Mouse (Mus musculus) forebrain, embryonic 13.5 days (tissue): Measurements from ENCODE around the gene Usp34. TPM values are rescaled to one million over a fixed set of nuclear protein-coding genes. Genes with fewer than 3 reads are reported as not detected.
"Not testable (repeated sequence)": the region's sequence is repeated elsewhere in the genome, so short reads cannot be mapped to it uniquely, and the experiment has no call there.

Experiments
- ATAC-seq: fragments of 200-750 bp; cut with Nextera tagmentation; 2 replicates; pipeline ENCODE4 v1.8.0; 2017
- H3K27ac ChIP-seq: fragments of 300-500 bp; sonication (generic); 2 replicates; pipeline ENCODE4 v1.5.1; 2015; ENCODE audit warnings: inconsistent platforms, mild to moderate bottlenecking, moderate library complexity
- H3K27me3 ChIP-seq: fragments of 300-500 bp; sonication (generic); 2 replicates; pipeline ENCODE4 v1.6.1; 2015; ENCODE audit warnings: mild to moderate bottlenecking, inconsistent platforms
- H3K36me3 ChIP-seq: fragments of 300-500 bp; sonication (generic); 2 replicates; pipeline ENCODE4 v1.6.1; 2015; ENCODE audit warnings: mild to moderate bottlenecking, inconsistent platforms; ENCODE audit not compliant: poor library complexity, severe bottlenecking
- H3K4me1 ChIP-seq: fragments of 300-500 bp; sonication (generic); 2 replicates; pipeline ENCODE4 v1.6.1; 2015; ENCODE audit warnings: inconsistent platforms
- H3K4me2 ChIP-seq: fragments of 300-500 bp; sonication (generic); 2 replicates; pipeline ENCODE4 v1.6.1; 2015; ENCODE audit warnings: inconsistent platforms, mild to moderate bottlenecking, moderate library complexity
- H3K4me3 ChIP-seq: fragments of 300-500 bp; sonication (generic); 2 replicates; pipeline ENCODE4 v1.5.1; 2015; ENCODE audit warnings: mild to moderate bottlenecking, inconsistent platforms
- H3K9ac ChIP-seq: fragments of 300-500 bp; sonication (generic); 2 replicates; pipeline ENCODE4 v1.6.1; 2015; ENCODE audit warnings: mild to moderate bottlenecking, inconsistent platforms
- H3K9me3 ChIP-seq: fragments of 300-500 bp; sonication (generic); replicated peaks from 2 replicates; pipeline ENCODE4 v1.6.1; 2016; ENCODE audit warnings: inconsistent platforms
- WGBS: fragments of 180-500 bp; shearing (Covaris S2); methylation state at CpG from one replicate; pipeline ENCODE4 v1.1.7; 2015; 5-methylcytosine and 5-hydroxymethylcytosine counted together
- polyA plus RNA-seq: library from polyadenylated mRNA; unstranded; fragments of >200 nt; fragmentation: Nextera tagmentation; extraction: Ambion mirVana; gene quantifications from 2 replicates; pipeline ENCODE4 v1.2.1, GENCODE M21; 2015

Usp34 gene
- polyA plus RNA-seq = 27.1 and 29.8 TPM in 2 replicates

DNA sequence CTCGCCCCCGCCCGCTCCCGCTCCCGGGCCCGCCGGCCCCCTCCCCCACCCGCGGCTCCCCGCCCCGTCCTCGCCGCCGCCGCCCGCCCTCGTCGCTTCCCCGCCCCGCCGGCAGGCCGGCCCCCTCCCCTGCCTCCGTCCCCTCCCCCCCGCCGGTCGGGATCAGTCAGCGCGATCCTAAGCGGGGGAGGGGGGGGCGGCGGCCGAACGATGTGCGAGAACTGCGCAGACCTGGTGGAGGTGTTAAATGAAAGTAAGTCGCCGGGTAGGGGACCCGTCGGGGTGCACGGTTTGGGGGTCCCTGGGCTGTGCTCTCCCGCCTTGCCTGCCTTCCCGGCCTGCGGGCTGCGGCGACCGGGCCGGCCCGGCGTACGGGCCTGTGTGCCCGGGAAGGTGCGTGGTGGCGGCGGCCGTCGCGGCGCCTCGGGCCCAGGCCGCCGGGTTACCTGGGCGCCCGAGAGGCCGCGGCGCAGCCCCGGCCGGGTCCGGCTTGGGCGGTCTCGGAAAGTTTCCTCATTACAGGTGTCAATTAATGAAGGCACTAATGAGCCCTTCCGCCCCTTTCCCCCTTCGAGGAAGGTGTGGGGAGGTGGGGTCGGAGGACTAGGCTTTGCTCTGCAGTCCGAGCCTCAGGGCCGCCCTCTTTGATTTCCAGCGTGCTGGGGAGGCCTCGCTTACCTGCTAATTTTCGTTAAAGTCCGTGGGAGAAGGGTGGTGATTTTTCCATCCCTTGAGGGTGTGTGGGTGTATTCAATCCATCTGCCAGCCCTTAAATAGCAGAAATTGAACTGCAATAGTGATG is at the start of gene Usp34:
Usp34 (plus strand) TSS at position 132 of the 802 bp plus-strand sequence.
- no peaks in the 10 kb centered on the region for H3K9me3 ChIP-seq
- peak; percentile 68 for ATAC-seq
- peak within 1 kb of the TSS; percentile 70 for H3K4me2 ChIP-seq
- H3K27ac ChIP-seq = peak within 1 kb of the TSS; percentile 99
- H3K4me1 ChIP-seq = peaks cover 14% of the 10 kb centered on the region
- peak within 1 kb of the TSS; percentile 87 for H3K9ac ChIP-seq
- no peaks in the 10 kb centered on the region for H3K27me3 ChIP-seq
- peak within 1 kb of the TSS; percentile 84 for H3K4me3 ChIP-seq
- H3K36me3 ChIP-seq = no peaks in the 10 kb centered on the region
- 1% methylated on average over 48 of the region's 80 CpGs for WGBS

DNA sequence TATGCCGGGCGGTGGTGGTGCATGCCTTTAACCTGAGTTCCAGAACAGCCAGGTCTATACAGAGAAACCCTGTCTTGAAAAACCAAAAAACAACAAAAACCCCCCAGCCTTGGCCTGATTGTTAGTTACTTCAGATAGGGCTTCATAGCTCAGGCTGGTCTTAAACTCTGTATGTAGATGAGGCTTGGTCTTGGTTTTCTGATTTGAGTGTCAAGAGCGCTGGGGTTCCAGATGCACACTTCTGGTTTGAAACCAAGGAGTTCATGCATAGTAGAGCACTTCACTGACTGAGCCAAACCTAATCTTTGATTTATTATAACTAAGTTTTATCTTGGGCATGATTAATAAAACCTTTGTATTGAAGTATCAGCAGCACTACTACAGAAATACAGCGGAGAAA is 47.6 kb upstream of the Usp34 start:
- Histone ChIP-seq H3K27me3 (no peaks in the 10 kb centered on the region), H3K4me3 (0 out of 2 replicates have a peak overlapping the region, but pooled peaks have one; percentile 19), H3K9me3 (no peaks in the 10 kb centered on the region), H3K36me3 (peaks cover 20% of the 10 kb centered on the region), H3K4me2 (peak overlapping the region; percentile 32), H3K4me1 (peaks cover 30% of the 10 kb centered on the region), H3K27ac (no peak overlapping the region), H3K9ac (no peak overlapping the region)
- no peak for ATAC-seq
- 95% methylated on average over 4 of the region's 4 CpGs for WGBS

DNA sequence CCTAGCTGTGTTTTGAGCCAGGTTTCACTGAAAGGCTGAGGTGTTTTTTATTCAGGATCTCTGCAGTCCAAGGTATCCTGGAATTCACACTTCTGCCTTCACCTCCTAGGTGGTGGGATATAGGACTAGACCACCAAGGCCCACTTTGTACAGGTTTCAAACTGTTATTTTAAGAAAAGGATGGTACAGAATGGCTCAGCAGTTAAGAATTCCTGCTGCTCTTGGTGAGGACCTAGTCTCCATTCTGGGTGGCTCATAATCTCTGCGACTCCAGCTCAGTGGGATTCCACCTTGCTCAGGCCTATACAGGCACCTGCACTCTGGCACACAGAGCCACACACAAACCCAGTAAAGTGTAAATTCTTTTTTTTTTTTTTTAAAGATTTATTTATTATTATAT is 47.2 kb upstream of the Usp34 start:
- Histone ChIP-seq H3K4me3 (no peak overlapping the region), H3K27ac (no peak overlapping the region), H3K9me3 (no peaks in the 10 kb centered on the region), H3K4me2 (no peak overlapping the region), H3K9ac (no peak overlapping the region), H3K36me3 (peaks cover 24% of the 10 kb centered on the region), H3K4me1 (peaks cover 27% of the 10 kb centered on the region), H3K27me3 (no peaks in the 10 kb centered on the region)
- 86% methylated on average over 1 of the region's 1 CpGs for whole genome bisulfite sequencing
- ATAC-seq = no peak

DNA sequence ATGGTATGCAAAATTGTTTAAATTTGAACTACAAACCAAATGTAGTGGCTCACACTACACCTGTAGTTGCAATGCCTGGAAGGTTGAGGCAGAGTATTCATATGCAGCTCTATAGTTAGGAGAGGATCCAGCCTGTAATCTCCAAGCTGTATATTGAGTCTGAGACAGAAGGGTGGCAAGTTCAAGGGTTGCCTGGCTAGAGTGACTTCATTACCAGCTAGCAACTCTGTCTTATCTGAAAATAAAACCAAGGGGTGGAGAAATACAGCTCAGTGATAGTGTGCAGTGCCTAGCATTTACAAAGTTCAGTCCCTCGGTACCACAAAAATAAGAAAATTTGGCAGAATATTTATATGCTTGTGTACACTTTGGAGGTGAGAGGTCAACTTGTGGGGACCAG is 46.5 kb upstream of the Usp34 start:
- Histone ChIP-seq H3K9ac (no peak overlapping the region), H3K27ac (no peak overlapping the region), H3K4me2 (peak overlapping the region; percentile 10; the same call in 1 of the 2 replicates), H3K36me3 (peaks cover 31% of the 10 kb centered on the region), H3K27me3 (no peaks in the 10 kb centered on the region), H3K4me3 (no peak overlapping the region), H3K9me3 (no peaks in the 10 kb centered on the region), H3K4me1 (peaks cover 23% of the 10 kb centered on the region)
- no peak for ATAC-seq
- 95% methylated on average over 1 of the region's 1 CpGs for WGBS

DNA sequence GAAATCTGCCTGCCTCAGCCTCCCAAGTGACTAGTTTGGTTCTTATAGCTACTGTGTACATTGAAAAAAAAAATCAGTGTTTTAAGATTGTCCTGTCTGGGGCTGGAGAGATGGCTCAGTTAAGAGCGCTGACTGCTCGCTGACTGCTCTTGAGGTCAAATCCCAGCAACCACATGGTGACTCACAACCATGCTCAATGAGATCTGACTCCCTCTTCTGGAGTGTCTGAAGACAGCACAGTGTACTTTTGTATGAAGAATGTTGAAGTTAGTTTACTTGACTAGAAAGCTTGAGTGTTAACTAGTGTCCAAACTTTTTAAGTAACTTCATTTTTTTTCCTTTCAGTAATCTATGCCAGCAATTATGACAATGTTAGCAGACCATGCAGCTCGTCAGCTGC is 45.2 kb upstream of the Usp34 start:
- H3K4me2 ChIP-seq = no peak overlapping the region
- H3K4me3 ChIP-seq = no peak overlapping the region
- 85% methylated on average over 3 of the region's 3 CpGs for WGBS
- no peaks in the 10 kb centered on the region for H3K27me3 ChIP-seq
- H3K27ac ChIP-seq = no peak overlapping the region
- peaks cover 42% of the 10 kb centered on the region for H3K36me3 ChIP-seq
- peaks cover 23% of the 10 kb centered on the region for H3K4me1 ChIP-seq
- no peak overlapping the region for H3K9ac ChIP-seq
- no peak for ATAC-seq
- H3K9me3 ChIP-seq = no peaks in the 10 kb centered on the region

DNA sequence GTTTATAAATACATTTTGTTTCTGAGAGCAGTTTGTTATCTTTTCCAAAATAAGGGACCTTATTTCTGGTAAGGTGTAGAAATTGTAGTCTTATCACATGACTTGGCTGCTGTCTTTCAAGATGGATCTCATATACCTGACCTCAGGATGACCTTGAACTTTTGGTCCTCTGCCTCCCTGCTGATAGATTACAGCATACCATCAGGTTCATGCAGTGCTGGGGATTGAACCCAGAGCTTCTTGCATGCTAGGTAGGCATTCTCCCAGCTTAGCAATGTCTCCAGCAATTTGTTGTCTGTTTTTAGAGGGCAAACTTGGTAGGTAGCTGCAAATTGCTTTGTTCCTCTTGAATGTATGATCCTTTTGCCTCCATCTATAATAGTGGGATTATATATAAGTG is 41.7 kb upstream of the Usp34 start:
- no peaks in the 10 kb centered on the region for H3K27me3 ChIP-seq
- peaks cover 60% of the 10 kb centered on the region for H3K36me3 ChIP-seq
- no peak overlapping the region for H3K27ac ChIP-seq
- H3K9me3 ChIP-seq = no peaks in the 10 kb centered on the region
- peaks cover 8% of the 10 kb centered on the region for H3K4me1 ChIP-seq
- no peak overlapping the region for H3K4me2 ChIP-seq
- no peak for ATAC-seq
- H3K9ac ChIP-seq = no peak overlapping the region
- no peak overlapping the region for H3K4me3 ChIP-seq

DNA sequence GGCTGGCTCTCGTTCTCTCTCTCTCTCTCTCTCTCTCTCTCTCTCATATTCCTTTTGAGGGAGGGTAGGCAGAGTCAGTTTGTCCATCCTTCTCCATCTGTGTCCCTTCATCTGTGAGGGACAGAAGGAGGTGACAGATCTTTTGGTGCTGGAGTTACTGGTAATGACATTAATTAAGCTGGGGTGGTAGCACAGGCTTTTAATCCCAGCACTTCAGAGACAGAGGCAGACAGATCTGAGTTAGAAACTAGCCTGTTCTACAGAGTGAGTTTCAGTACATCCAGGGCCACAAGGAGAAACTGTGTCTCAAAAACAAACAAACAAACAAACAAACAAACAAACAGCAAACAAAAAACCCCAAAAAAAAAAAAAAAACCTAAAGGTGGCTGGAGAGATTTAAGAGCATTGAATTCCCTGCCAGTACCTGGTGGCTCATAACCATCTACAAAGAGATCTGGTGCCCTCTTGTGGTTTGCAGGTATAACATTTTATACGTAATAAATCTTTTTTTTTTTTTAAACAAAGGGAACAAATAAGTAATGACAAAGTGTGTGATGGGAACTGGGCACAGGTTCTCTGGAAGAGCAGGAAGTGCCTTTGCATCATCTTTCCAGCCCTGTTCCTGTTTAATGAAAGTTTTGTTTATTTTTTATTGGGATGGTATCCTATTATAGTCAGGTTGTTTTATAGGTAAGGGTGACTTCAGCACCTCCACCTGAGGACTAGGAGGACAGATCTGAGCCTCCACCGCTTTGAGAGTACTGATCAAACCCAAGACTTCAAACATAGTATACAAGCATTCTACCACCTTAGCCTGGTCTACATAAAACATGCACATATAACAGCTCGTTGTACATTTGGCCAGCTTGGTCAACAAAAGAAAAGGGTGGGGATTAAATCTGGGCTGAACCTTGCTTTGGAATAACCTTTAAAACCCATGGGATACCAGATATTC is 34.6 kb upstream of the Usp34 start:
- ATAC-seq = peak; percentile 53; the same call in 1 of the 2 replicates
- H3K27ac ChIP-seq = no peak overlapping the region
- no peaks in the 10 kb centered on the region for H3K9me3 ChIP-seq
- H3K4me1 ChIP-seq = no peaks in the 10 kb centered on the region
- H3K9ac ChIP-seq = no peak overlapping the region
- H3K36me3 ChIP-seq = peaks cover 72% of the 10 kb centered on the region
- no peak overlapping the region for H3K4me3 ChIP-seq
- 71% methylated on average over 4 of the region's 4 CpGs for WGBS
- H3K4me2 ChIP-seq = no peak overlapping the region
- no peaks in the 10 kb centered on the region for H3K27me3 ChIP-seq

DNA sequence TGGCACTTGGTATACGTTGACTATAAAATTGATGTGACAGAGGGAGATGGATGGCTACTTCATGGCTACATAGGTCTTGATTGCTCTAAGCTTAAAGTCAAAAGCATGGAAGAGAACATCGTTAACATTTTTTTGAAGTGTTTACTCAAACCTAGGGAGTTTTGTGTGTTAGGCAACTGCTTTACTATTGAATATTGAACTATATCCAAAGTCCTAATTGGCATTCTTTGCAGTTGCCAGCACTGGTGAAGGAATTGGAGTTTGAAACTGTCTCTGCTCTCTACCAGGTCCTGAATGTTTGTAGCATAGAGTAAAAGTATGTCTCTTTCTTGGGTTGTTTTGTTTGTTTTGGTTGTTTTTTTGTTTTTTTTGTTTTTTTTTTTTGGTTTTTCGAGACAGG is 30.9 kb upstream of the Usp34 start:
- no peak overlapping the region for H3K9ac ChIP-seq
- no peak for ATAC-seq
- no peak overlapping the region for H3K27ac ChIP-seq
- no peaks in the 10 kb centered on the region for H3K4me1 ChIP-seq
- H3K27me3 ChIP-seq = no peaks in the 10 kb centered on the region
- WGBS = 70% methylated on average over 3 of the region's 3 CpGs
- no peak overlapping the region for H3K4me3 ChIP-seq
- no peak overlapping the region for H3K4me2 ChIP-seq
- peaks cover 88% of the 10 kb centered on the region for H3K36me3 ChIP-seq
- no peaks in the 10 kb centered on the region for H3K9me3 ChIP-seq

DNA sequence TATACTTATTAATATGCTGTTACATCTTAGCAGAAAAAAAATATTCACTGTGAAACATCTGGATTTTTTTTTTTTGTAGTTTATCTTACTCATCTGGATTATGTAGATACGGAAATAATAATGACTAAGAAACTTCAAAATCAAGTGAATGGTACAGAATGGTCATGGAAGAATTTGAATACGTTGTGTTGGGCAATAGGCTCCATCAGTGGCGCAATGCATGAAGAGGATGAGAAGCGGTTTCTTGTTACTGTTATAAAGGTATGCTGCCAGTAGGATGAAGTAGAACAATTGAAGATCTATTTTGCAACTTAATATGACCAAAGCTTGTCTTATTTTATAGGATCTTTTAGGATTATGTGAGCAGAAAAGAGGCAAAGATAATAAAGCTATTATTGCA is 22.2 kb upstream of the Usp34 start:
- no peak for ATAC-seq
- Histone ChIP-seq H3K4me2 (no peak overlapping the region), H3K4me3 (no peak overlapping the region), H3K36me3 (peaks cover 91% of the 10 kb centered on the region), H3K27ac (no peak overlapping the region), H3K9me3 (no peaks in the 10 kb centered on the region), H3K27me3 (no peaks in the 10 kb centered on the region), H3K4me1 (no peaks in the 10 kb centered on the region), H3K9ac (no peak overlapping the region)
- 94% methylated on average over 4 of the region's 4 CpGs for WGBS

DNA sequence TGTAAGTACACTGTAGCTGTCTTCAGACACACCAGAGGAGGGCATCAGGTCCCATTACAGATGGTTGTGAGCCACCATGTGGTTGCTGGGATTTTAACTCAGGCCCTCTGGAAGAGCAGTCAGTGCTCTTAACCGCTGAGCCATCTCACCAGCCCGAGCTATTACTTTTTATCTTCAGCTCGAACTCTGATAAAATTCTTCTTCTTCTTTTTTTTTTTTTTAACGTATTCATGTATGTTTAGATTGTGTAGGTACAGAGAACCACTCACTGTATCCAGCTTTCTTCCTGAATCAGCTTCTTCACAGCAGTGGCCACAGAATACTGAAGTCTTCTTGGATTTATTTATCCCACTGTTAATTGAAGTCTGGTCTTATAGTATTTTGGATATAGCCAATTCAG is 17.8 kb upstream of the Usp34 start:
- H3K9me3 ChIP-seq, H3K4me2 ChIP-seq, H3K4me3 ChIP-seq, ATAC-seq, H3K9ac ChIP-seq, H3K4me1 ChIP-seq, H3K27ac ChIP-seq, H3K27me3 ChIP-seq: not testable (repeated sequence)
- WGBS = 92% methylated on average over 4 of the region's 4 CpGs
- peaks cover 92% of the 10 kb centered on the region for H3K36me3 ChIP-seq

DNA sequence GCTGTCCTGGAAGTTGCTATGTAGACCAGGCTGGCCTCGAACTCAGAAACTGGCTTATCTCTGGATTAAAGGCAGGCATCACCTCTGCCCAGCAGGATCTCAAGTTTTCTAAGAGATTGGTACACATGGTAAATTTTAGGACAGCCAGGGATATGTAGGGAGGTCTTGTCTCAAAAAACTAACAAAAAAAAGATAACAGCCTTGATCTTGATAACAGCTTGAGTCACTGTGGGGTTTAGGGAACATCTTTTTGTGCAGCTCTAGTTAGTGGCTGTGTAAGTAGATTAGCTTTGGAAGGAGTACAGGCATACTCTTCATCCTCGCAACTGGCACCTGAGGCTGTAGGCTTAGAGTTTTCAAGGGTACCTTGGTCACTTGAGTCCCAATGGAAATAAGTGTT is 9.3 kb upstream of the Usp34 start:
- 97% methylated on average over 2 of the region's 2 CpGs for WGBS
- H3K4me1 ChIP-seq = no peaks in the 10 kb centered on the region
- no peak overlapping the region for H3K4me2 ChIP-seq
- no peak overlapping the region for H3K4me3 ChIP-seq
- H3K9ac ChIP-seq = no peak overlapping the region
- H3K27me3 ChIP-seq = no peaks in the 10 kb centered on the region
- H3K9me3 ChIP-seq = no peaks in the 10 kb centered on the region
- H3K27ac ChIP-seq = no peak overlapping the region
- ATAC-seq = no peak
- peaks cover 63% of the 10 kb centered on the region for H3K36me3 ChIP-seq

DNA sequence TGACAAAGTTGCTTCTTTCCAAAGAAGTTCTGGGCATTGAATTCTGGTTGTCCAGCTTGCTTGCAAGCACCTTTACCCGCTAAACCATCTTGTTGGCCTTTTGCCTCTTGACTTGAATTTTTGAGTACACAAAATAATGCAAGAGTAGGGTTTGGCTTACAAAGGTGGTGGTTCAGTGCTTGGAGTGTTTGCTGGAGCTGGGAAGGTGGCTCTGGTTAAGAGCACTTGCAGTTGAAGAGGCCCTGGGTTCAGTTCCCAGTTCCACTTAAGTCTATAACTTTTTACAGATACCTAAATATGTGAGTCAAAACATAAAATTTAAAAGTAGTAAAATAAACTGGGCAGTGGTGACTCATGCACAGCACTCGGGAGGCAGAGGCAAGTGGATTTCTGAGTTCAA is 8.4 kb upstream of the Usp34 start:
- 93% methylated on average over 2 of the region's 2 CpGs for WGBS

More for the DNA sequence above, 8.4 kb upstream of the Usp34 start:
- Histone ChIP-seq H3K9me3 (no peaks in the 10 kb centered on the region), H3K4me3 (no peak overlapping the region), H3K27me3 (no peaks in the 10 kb centered on the region), H3K9ac (no peak overlapping the region), H3K4me1 (no peaks in the 10 kb centered on the region), H3K4me2 (no peak overlapping the region), H3K27ac (no peak overlapping the region), H3K36me3 (peaks cover 54% of the 10 kb centered on the region)
- no peak for ATAC-seq
